Mouse (Mus musculus) Patski (cell line): ENCODE data around the gene Mvb12a. TPM values are rescaled to one million over a fixed set of nuclear protein-coding genes. Genes with fewer than 3 reads are reported as not detected.

Experiments used
- ATAC-seq: fragments of 100-300 bp; one replicate; pipeline ENCODE4 v1.8.0; 2021
- CTCF ChIA-PET: fragments of 350-600 bp; sonication (Branson Sonifier 250); formaldehyde crosslinking; loops from one replicate; lab custom pipeline; 2022; ENCODE audit warnings: inconsistent platforms; lab: Charles Lee
- POLR2A ChIA-PET: fragments of 350-600 bp; sonication (Branson Sonifier 250); formaldehyde crosslinking; loops from one replicate; lab custom pipeline; 2022; ENCODE audit warnings: antibody characterized with exemption, inconsistent platforms; lab: Charles Lee
- DNase-seq: peaks from one replicate; pipeline ENCODE4 v3.0.0-alpha.2; 2011; ENCODE audit warnings: low read depth, low spot score
- H3K27me3 ChIP-seq: fragments of 371-371 bp; one replicate; pipeline ENCODE4 v1.5.1; 2021
- CTCF ChIP-seq: fragments of 100-300 bp; IDR thresholded peaks from one replicate; pipeline ENCODE4 v1.5.1; 2021
- in situ Hi-C: fragments of 300-500 bp; cut with MboI; formaldehyde crosslinking; loops from 3 replicates; pipeline ENCODE4 v1.11.1; 2018; ENCODE audit warnings: low pct_unique_long_range_greater_than_20kb, mixed read lengths
- polyA plus RNA-seq: library from polyadenylated mRNA; unstranded; gene quantifications from one replicate; pipeline ENCODE4 v1.2.3, GENCODE M21; 2021

Mvb12a gene
- polyA plus RNA-seq, 1 experiment from 2014 or later = 103 TPM

- ATAC-seq = peak; percentile 49
- ChIA-PET POLR2A (interaction anchor here (0.9 to 1.1 kb wide), 2 partner anchors 8 to 11 kb away, joined by 3 to 5 read pairs; no protein-coding TSS in a partner anchor), CTCF (interaction anchor here (1.0 to 1.6 kb wide), 3 partner anchors 9 to 18 kb away, joined by 3 read pairs; no protein-coding TSS in a partner anchor)
- no peak for TF ChIP-seq CTCF
- no peak for DNase-seq
- no peaks in the 10 kb centered on the region for H3K27me3 ChIP-seq
- in situ Hi-C loops = no loop called here
These were observed 37.5 kb downstream of the Mvb12a start for GRCm38 (mm10) chr8:71580201-71580600.

GRCm38 (mm10) chr8:71586891-71587290 lies 44.2 kb downstream of the Mvb12a start:
- ATAC-seq = no peak
- CTCF ChIA-PET = interaction anchor here (0.8 to 7.9 kb wide), 4 partner anchors 9 to 74 kb away, joined by 3 to 49 read pairs (median 6); partner anchors contain the start of genes Slc27a1 and Tmem221
- TF ChIP-seq CTCF = no peak
- DNase-seq = no peak
- POLR2A ChIA-PET = no interaction called here
- H3K27me3 ChIP-seq = no peaks in the 10 kb centered on the region
- in situ Hi-C loops = no loop called here

- no peak for ATAC-seq
- in situ Hi-C loops = no loop called here
- ChIA-PET POLR2A (interaction anchor here (1.0 kb wide), 1 partner anchor 9 kb away, joined by 5 read pairs; no protein-coding TSS in a partner anchor), CTCF (interaction anchor here (0.9 to 7.9 kb wide), 3 partner anchors 18 to 72 kb away, joined by 3 to 49 read pairs (median 3); partner anchors contain the start of gene Tmem221)
- no peak for DNase-seq
- TF ChIP-seq CTCF = no peak
- no peaks in the 10 kb centered on the region for H3K27me3 ChIP-seq
These were observed 46.0 kb downstream of the Mvb12a start for GRCm38 (mm10) chr8:71588762-71589161.

- no peak for DNase-seq
- CTCF ChIA-PET = interaction anchor here (1.2 to 7.9 kb wide), 3 partner anchors 21 to 70 kb away, joined by 4 to 49 read pairs (median 5); partner anchors contain the start of gene Tmem221
- H3K27me3 ChIP-seq = no peaks in the 10 kb centered on the region
- ATAC-seq = no peak
- no peak for TF ChIP-seq CTCF
- POLR2A ChIA-PET = interaction anchor here (0.7 to 3.0 kb wide), 6 partner anchors 16 to 32 kb away, joined by 3 to 12 read pairs (median 6); partner anchors contain the start of genes Slc27a1 and Tmem221
- in situ Hi-C loops = no loop called here
These were observed 48.3 kb downstream of the Mvb12a start for GRCm38 (mm10) chr8:71591017-71591416.

GRCm38 (mm10) chr8:71591471-71592373 lies 49.0 kb downstream of the Mvb12a start, which contains the start of gene Pgls:
Gene Pgls, plus strand, starts transcription at chr8:71592176.
- no peak for DNase-seq
- peak; percentile 79 for ATAC-seq
- CTCF ChIA-PET = interaction anchor here (1.2 to 7.9 kb wide), 3 partner anchors 22 to 69 kb away, joined by 4 to 49 read pairs (median 5); partner anchors contain the start of gene Tmem221
- no peaks in the 10 kb centered on the region for H3K27me3 ChIP-seq
- in situ Hi-C loops = no loop called here
- POLR2A ChIA-PET = interaction anchor here (0.7 to 3.0 kb wide), 9 partner anchors 15 to 48 kb away, joined by 3 to 12 read pairs (median 6); partner anchors contain the start of genes Colgalt1, Slc27a1 and Tmem221
- TF ChIP-seq CTCF = no peak

- ChIA-PET POLR2A (interaction anchor here (0.7 to 3.0 kb wide), 10 partner anchors 14 to 68 kb away, joined by 3 to 12 read pairs (median 6); partner anchors contain the start of genes Colgalt1, Slc27a1 and Tmem221), CTCF (interaction anchor here (1.0 to 7.9 kb wide), 4 partner anchors 16 to 68 kb away, joined by 3 to 49 read pairs (median 6); partner anchors contain the start of genes Slc27a1 and Tmem221)
- in situ Hi-C loops = no loop called here
- ATAC-seq (peak; percentile 20), DNase-seq (no peak)
- TF ChIP-seq CTCF = no peak
- no peaks in the 10 kb centered on the region for H3K27me3 ChIP-seq
These were observed 49.9 kb downstream of the Mvb12a start for GRCm38 (mm10) chr8:71592374-71593170.

- ATAC-seq (no peak), DNase-seq (no peak)
- ChIA-PET POLR2A (interaction anchor here (0.8 to 3.4 kb wide), 6 partner anchors 16 to 67 kb away, joined by 3 to 15 read pairs (median 6); partner anchors contain the start of gene Slc27a1), CTCF (interaction anchor here (0.6 to 7.9 kb wide), 5 partner anchors 17 to 67 kb away, joined by 3 to 49 read pairs (median 3); partner anchors contain the start of genes Slc27a1 and Tmem221)
- TF ChIP-seq CTCF = no peak
- H3K27me3 ChIP-seq = no peaks in the 10 kb centered on the region
- in situ Hi-C loops = no loop called here
These were observed 51.0 kb downstream of the Mvb12a start for GRCm38 (mm10) chr8:71593556-71594323.

- DNase-seq = no peak
- ChIA-PET POLR2A (interaction anchor here (0.9 to 3.4 kb wide), 3 partner anchors 25 to 31 kb away, joined by 5 to 15 read pairs (median 12); partner anchors contain the start of gene Slc27a1), CTCF (interaction anchor here (0.6 to 7.9 kb wide), 3 partner anchors 16 to 59 kb away, joined by 3 to 49 read pairs (median 10); partner anchors contain the start of genes Colgalt1 and Tmem221)
- no peaks in the 10 kb centered on the region for H3K27me3 ChIP-seq
- in situ Hi-C loops = no loop called here
- ATAC-seq = no peak
- no peak for TF ChIP-seq CTCF
These were observed 51.6 kb downstream of the Mvb12a start for GRCm38 (mm10) chr8:71594324-71594722.
